Mouse (Mus musculus) liver, postnatal 0 days (tissue): Measurements from ENCODE around the gene Qpctl. TPM values are rescaled to one million over a fixed set of nuclear protein-coding genes. Genes with fewer than 3 reads are reported as not detected.

Source experiments
- ATAC-seq: fragments of 200-750 bp; cut with Nextera tagmentation; 2 replicates; pipeline ENCODE4 v1.8.0; 2017; ENCODE audit warnings: mild to moderate bottlenecking, moderate library complexity
- DNase-seq: peaks from one replicate; pipeline ENCODE4 v3.0.0-alpha.2; 2016
- H3K27ac ChIP-seq: fragments of 300-500 bp; sonication (generic); 2 replicates; pipeline ENCODE4 v1.5.1; 2014; ENCODE audit warnings: antibody characterized with exemption, moderate library complexity, mild to moderate bottlenecking, low read depth
- H3K27me3 ChIP-seq: fragments of 300-500 bp; sonication (generic); 2 replicates; pipeline ENCODE4 v1.6.1; 2014; ENCODE audit warnings: low read length, control low read depth, mixed read lengths; ENCODE audit not compliant: insufficient read depth
- H3K36me3 ChIP-seq: fragments of 300-500 bp; sonication (generic); replicated peaks from 2 replicates; pipeline ENCODE4 v1.6.1; 2014; ENCODE audit warnings: mild to moderate bottlenecking, control low read depth, low read length, moderate library complexity, mixed read lengths; ENCODE audit not compliant: insufficient read depth
- H3K4me1 ChIP-seq: fragments of 300-500 bp; sonication (generic); 2 replicates; pipeline ENCODE4 v1.6.1; 2014; ENCODE audit warnings: antibody characterized with exemption, mild to moderate bottlenecking, control low read depth; ENCODE audit not compliant: insufficient read depth
- H3K4me2 ChIP-seq: fragments of 300-500 bp; sonication (generic); 2 replicates; pipeline ENCODE4 v1.6.1; 2014; ENCODE audit warnings: low read depth, mild to moderate bottlenecking, low read length, moderate library complexity, mixed read lengths
- H3K4me3 ChIP-seq: fragments of 300-500 bp; sonication (generic); 2 replicates; pipeline ENCODE4 v1.5.1; 2014; ENCODE audit warnings: low read depth, low read length
- H3K9ac ChIP-seq: fragments of 300-500 bp; sonication (generic); replicated peaks from 2 replicates; pipeline ENCODE4 v1.6.1; 2014; ENCODE audit warnings: mild to moderate bottlenecking, moderate library complexity
- H3K9me3 ChIP-seq: fragments of 300-500 bp; sonication (generic); 2 replicates; pipeline ENCODE4 v1.6.1; 2016; ENCODE audit warnings: mild to moderate bottlenecking, control low read depth, low read length, mixed read lengths
- CTCF ChIP-seq: sonication (generic); IDR thresholded peaks from 2 replicates; pipeline ENCODE4 v1.5.1; 2016; ENCODE audit warnings: antibody characterized with exemption, low read depth
- EP300 ChIP-seq: IDR thresholded peaks from 2 replicates; pipeline ENCODE4 v1.6.1; 2016; ENCODE audit warnings: antibody characterized with exemption, low read depth, mild to moderate bottlenecking
- WGBS: fragments of 180-500 bp; shearing (Covaris S2); extraction: QIAGEN DNeasy Blood & Tissue Kit; methylation state at CpG from one replicate; pipeline ENCODE4 v1.1.7; 2014; ENCODE audit not compliant: insufficient replicate concordance; 5-methylcytosine and 5-hydroxymethylcytosine counted together
- polyA plus RNA-seq: library from polyadenylated mRNA; unstranded; fragments of >200 nt; fragmentation: Nextera tagmentation; extraction: Ambion mirVana; gene quantifications from 2 replicates; pipeline ENCODE4 v1.2.1, GENCODE M21; 2015

The Qpctl gene
- polyA plus RNA-seq, 1 experiment from 2014 or later: 5.8 TPM

GRCm38 (mm10) chr7:19149626-19150025, 535 bp upstream of the Qpctl start, which contains the start of gene Snrpd2:
Gene Snrpd2 (plus strand): TSS chr7:19149722.
- Histone ChIP-seq H3K4me2 (peak within 1 kb of the TSS; percentile 96), H3K4me3 (peak within 1 kb of the TSS; percentile 64), H3K9ac (peak within 1 kb of the TSS; percentile 74), H3K36me3 (peaks cover 18% of the 10 kb centered on the region), H3K27me3 (no peaks in the 10 kb centered on the region), H3K27ac (peak within 1 kb of the TSS; percentile 78), H3K9me3 (no peaks in the 10 kb centered on the region), H3K4me1 (peaks cover 19% of the 10 kb centered on the region)
- under 1% methylated on average over 24 of the region's 24 CpGs for WGBS
- DNase-seq (peak; percentile 99), ATAC-seq (peak; percentile 88)
- TF ChIP-seq CTCF: no peak
- no peak for TF ChIP-seq EP300

GRCm38 (mm10) chr7:19148180-19148874, 764 bp downstream of the Qpctl start:
- no peak for ATAC-seq
- H3K9me3 ChIP-seq: no peaks in the 10 kb centered on the region
- peak overlapping the region; percentile 96 for H3K4me2 ChIP-seq
- peak overlapping the region; percentile 61 for H3K9ac ChIP-seq
- DNase-seq: no peak
- WGBS: 8% methylated on average over 20 of the region's 20 CpGs
- TF ChIP-seq EP300: no peak
- TF ChIP-seq CTCF: no peak
- peak overlapping the region; percentile 78 for H3K27ac ChIP-seq
- H3K4me1 ChIP-seq: peaks cover 19% of the 10 kb centered on the region
- H3K27me3 ChIP-seq: no peaks in the 10 kb centered on the region
- H3K36me3 ChIP-seq: peaks cover 15% of the 10 kb centered on the region
- H3K4me3 ChIP-seq: peak overlapping the region; percentile 64

DNA sequence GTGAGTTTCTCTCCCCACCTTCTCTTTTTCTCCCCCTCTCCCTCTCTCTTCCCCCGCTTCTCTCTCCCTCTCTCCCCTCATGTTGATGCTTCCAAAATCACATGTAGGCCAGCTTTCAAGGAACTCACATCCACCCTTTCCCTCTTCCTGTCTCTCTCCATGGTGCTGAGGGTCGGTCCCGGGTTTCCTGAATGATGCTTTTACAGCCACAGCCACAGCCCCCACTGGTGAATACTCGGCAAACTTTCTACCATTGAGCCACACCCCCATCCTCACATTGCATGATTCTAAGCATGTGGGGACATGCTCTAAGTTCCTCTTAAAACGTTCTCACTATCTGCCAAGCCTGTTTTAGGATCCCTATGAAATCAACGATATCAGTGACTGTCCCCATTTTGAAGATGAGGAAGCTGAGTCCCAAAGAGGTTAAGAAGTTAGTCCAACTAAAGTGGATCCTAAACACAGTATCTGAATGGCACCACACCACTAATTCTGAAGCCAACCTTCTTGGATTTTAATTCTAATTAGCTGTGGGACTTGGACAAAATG, 1.5 kb downstream of the Qpctl start:
- Histone ChIP-seq H3K27ac (no peak overlapping the region), H3K4me1 (peaks cover 19% of the 10 kb centered on the region), H3K36me3 (peaks cover 11% of the 10 kb centered on the region), H3K9ac (no peak overlapping the region), H3K9me3 (no peaks in the 10 kb centered on the region), H3K27me3 (no peaks in the 10 kb centered on the region), H3K4me2 (no peak overlapping the region), H3K4me3 (no peak overlapping the region)
- ATAC-seq (no peak), DNase-seq (no peak)
- WGBS: 40% methylated on average over 6 of the region's 6 CpGs
- TF ChIP-seq EP300 (no peak), CTCF (no peak)

DNA sequence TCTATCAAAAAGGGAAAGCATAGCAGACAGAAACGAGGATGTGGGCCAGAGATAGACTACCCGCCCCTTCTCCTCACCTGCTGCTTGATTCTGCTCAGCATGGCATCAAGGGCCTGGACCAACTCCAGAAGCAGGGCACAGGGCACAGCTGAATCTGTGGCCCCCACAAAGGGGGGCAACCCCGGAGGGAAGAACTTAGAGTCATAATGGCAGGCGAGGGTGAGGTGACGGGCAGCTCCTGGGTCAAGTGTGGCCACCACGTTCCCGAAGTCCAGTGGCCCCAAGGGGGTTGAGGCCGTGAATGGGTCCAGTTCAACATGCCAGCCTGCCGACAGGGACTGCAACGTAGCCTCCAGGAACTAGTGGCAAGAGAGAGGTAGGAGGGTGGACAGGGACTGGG, 2.3 kb downstream of the Qpctl start:
- Histone ChIP-seq H3K9ac (no peak overlapping the region), H3K27me3 (no peaks in the 10 kb centered on the region), H3K9me3 (no peaks in the 10 kb centered on the region), H3K4me2 (no peak overlapping the region), H3K36me3 (peaks cover 5% of the 10 kb centered on the region), H3K4me3 (no peak overlapping the region), H3K4me1 (peaks cover 19% of the 10 kb centered on the region), H3K27ac (no peak overlapping the region)
- 89% methylated on average over 10 of the region's 10 CpGs for WGBS
- no peak for ATAC-seq
- TF ChIP-seq CTCF (no peak), EP300 (no peak)
- DNase-seq: no peak

- no peaks in the 10 kb centered on the region for H3K27me3 ChIP-seq
- no peaks in the 10 kb centered on the region for H3K9me3 ChIP-seq
- WGBS: 49% methylated on average over 5 of the region's 5 CpGs
- no peaks in the 10 kb centered on the region for H3K4me1 ChIP-seq
- no peak for ATAC-seq
- no peak overlapping the region for H3K9ac ChIP-seq
- no peak overlapping the region for H3K27ac ChIP-seq
- DNase-seq: peak; percentile 67
- TF ChIP-seq EP300 (no peak), CTCF (peak; percentile 51)
- no peak overlapping the region for H3K4me3 ChIP-seq
- H3K36me3 ChIP-seq: peaks cover 36% of the 10 kb centered on the region
- no peak overlapping the region for H3K4me2 ChIP-seq
Observed at GRCm38 (mm10) chr7:19137380-19137779, 11.7 kb downstream of the Qpctl start.

DNA sequence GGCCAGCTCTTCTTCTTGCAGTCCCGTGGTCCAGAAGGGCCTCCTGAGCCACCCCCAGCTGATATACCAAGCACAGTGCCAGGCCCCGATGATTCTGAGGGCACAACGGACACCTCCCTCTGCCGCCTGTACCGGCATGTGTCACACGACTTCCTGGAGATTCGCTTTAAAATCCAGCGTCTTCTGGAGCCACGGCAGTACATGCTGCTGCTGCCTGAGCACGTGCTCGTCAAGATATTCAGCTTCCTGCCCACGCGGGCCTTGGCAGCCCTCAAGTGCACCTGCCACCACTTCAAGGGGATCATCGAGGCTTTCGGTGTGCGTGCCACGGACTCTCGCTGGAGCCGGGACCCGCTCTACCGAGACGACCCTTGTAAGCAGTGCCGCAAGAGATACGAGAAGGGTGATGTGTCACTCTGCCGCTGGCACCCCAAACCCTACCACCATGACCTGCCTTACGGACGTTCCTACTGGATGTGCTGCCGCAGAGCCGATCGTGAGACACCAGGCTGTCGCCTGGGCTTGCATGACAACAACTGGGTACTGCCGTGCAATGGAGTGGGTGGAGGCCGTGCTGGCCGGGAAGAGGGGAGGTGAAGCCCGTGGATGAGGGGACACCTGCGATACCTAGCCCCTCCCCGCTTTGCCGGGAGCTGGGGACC, 12.3 kb downstream of the Qpctl start:
- peaks cover 36% of the 10 kb centered on the region for H3K36me3 ChIP-seq
- no peak for DNase-seq
- no peak for ATAC-seq

More for the DNA sequence above, 12.3 kb downstream of the Qpctl start:
- H3K27me3 ChIP-seq: no peaks in the 10 kb centered on the region
- H3K4me1 ChIP-seq: peaks cover 3% of the 10 kb centered on the region
- 83% methylated on average over 38 of the region's 38 CpGs for WGBS
- H3K4me2 ChIP-seq: no peak overlapping the region
- no peak overlapping the region for H3K27ac ChIP-seq
- no peaks in the 10 kb centered on the region for H3K9me3 ChIP-seq
- TF ChIP-seq EP300: no peak
- no peak for TF ChIP-seq CTCF
- H3K4me3 ChIP-seq: no peak overlapping the region
- no peak overlapping the region for H3K9ac ChIP-seq
